Mouse (Mus musculus) bone marrow macrophage, adult 2 months (primary cell): ENCODE results near the gene Lamb1.

ENCODE experiments used
- CTCF ChIP-seq: IDR thresholded peaks from 2 replicates; pipeline ENCODE4 v1.5.1; 2012; ENCODE audit warnings: low read depth, mild to moderate bottlenecking, low read length, moderate library complexity
- POLR2A ChIP-seq: IDR thresholded peaks from 2 replicates; pipeline ENCODE4 v1.6.1; 2012; ENCODE audit warnings: mild to moderate bottlenecking, low read depth, low read length, borderline replicate concordance

DNA sequence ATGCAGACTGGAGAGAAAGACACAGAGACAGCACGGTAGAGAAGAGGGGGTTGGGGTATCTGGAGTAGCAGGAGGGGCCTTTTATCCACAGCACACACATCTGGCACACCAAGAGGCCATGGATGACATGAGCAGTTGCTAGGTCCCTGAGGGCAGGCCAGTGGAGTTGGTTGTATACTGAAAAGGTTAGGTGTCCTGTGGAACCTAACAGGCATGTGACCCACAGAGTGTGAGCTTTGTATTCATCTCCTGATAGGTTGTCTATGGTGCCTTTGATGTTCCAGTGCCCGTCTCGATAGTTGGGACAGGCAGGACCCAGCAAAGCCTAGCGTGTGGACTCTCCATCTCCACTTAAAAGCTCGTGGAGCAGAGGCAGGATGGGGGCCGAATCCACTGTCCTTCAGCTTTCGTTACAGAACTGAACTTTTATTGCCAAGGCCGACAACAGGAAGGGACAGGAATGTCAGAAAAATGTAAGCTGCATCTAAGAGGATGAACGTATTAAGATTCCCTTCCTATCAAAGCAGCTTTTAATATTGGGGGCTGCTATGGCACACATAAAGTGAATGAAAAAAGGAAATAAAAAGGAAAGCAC lies 46.7 kb downstream of the Lamb1 start:
- TF ChIP-seq CTCF, result no peak
- TF ChIP-seq POLR2A, result no peak
